Mouse (Mus musculus) embryo, embryonic 11.5 days (tissue): ENCODE measurements around the gene Smim13.
"Not testable (repeated sequence)": the region's sequence is repeated elsewhere in the genome, so short reads cannot be mapped to it uniquely, and the experiment has no call there.

Source experiments
- DNase-seq: peaks from one replicate; pipeline ENCODE4 v3.0.0-alpha.2; 2012; ENCODE audit warnings: low read depth, low spot score

Gene Smim13

GRCm38 (mm10) chr13:41249538-41250317, at the start of gene Smim13:
TSS of gene Smim13 (plus strand) at chr13:41249844.
- peak; percentile 96 for DNase-seq

GRCm38 (mm10) chr13:41200861-41201260, 48.8 kb upstream of the Smim13 start:
- DNase-seq = no peak

GRCm38 (mm10) chr13:41203289-41203688, 46.4 kb upstream of the Smim13 start:
- DNase-seq = no peak

- no peak for DNase-seq
These were observed 46.0 kb upstream of the Smim13 start for GRCm38 (mm10) chr13:41203691-41204090.

- DNase-seq = not testable (repeated sequence)
These were observed 44.1 kb upstream of the Smim13 start for GRCm38 (mm10) chr13:41205568-41205967.

GRCm38 (mm10) chr13:41206241-41206640, 43.4 kb upstream of the Smim13 start:
- DNase-seq = no peak

- DNase-seq = no peak
These were observed 38.4 kb upstream of the Smim13 start for GRCm38 (mm10) chr13:41211276-41211675.

- DNase-seq = no peak
These were observed 36.9 kb upstream of the Smim13 start for GRCm38 (mm10) chr13:41212558-41213322.

- DNase-seq = no peak
These were observed 34.0 kb upstream of the Smim13 start for GRCm38 (mm10) chr13:41215669-41216068.

- no peak for DNase-seq
These were observed 33.4 kb upstream of the Smim13 start for GRCm38 (mm10) chr13:41216236-41216635.

GRCm38 (mm10) chr13:41219056-41219455, 30.6 kb upstream of the Smim13 start:
- DNase-seq = no peak

GRCm38 (mm10) chr13:41219687-41220303, 29.8 kb upstream of the Smim13 start:
- no peak for DNase-seq

GRCm38 (mm10) chr13:41220304-41220834, 29.3 kb upstream of the Smim13 start, which contains the start of gene Elovl2:
TSS of gene Elovl2 (minus strand) at chr13:41220405.
- DNase-seq = peak; percentile 81

GRCm38 (mm10) chr13:41226513-41226912, 23.1 kb upstream of the Smim13 start:
- no peak for DNase-seq

- DNase-seq = no peak
These were observed 21.6 kb upstream of the Smim13 start for GRCm38 (mm10) chr13:41228060-41228459.

- no peak for DNase-seq
These were observed 19.4 kb upstream of the Smim13 start for GRCm38 (mm10) chr13:41230256-41230655.

GRCm38 (mm10) chr13:41231389-41231983, 18.2 kb upstream of the Smim13 start:
- no peak for DNase-seq

- no peak for DNase-seq
These were observed 17.4 kb upstream of the Smim13 start for GRCm38 (mm10) chr13:41232209-41232608.

- no peak for DNase-seq
These were observed 16.4 kb upstream of the Smim13 start for GRCm38 (mm10) chr13:41233241-41233640.

GRCm38 (mm10) chr13:41235181-41235580, 14.5 kb upstream of the Smim13 start:
- DNase-seq = no peak
